Mouse (Mus musculus): ENCODE results near the gene Tsga13.

GRCm38 (mm10) chr6:30855205-30855604 is 60.2 kb downstream of the Tsga13 start:
- TF ChIP-seq POLR2A (IDR thresholded peaks at IDR 0.05; ENCODE audit: borderline replicate concordance, extremely low read depth, insufficient read depth, insufficient read length, poor library complexity, severe bottlenecking) (no peak), CTCF (IDR thresholded peaks at IDR 0.05; ENCODE audit: borderline replicate concordance, extremely low read depth, insufficient read depth, insufficient read length) (no peak)
